Mouse (Mus musculus): Measurements from ENCODE around the gene Cirbp.

GRCm38 (mm10) chr10:80146568-80147011, 19.2 kb upstream of the Cirbp start:
- TF ChIP-seq CTCF (IDR thresholded peaks at IDR 0.05; ENCODE audit: control insufficient read depth, insufficient read depth, insufficient replicate concordance, low read depth, low read length) (no peak), POLR2A (IDR thresholded peaks at IDR 0.05; ENCODE audit: control insufficient read depth, low read depth, low read length) (no peak)

Data from testis, adult 2 months (tissue).